Mouse (Mus musculus): ENCODE measurements around the gene Ptpa.

- TF ChIP-seq CTCF (IDR thresholded peaks at IDR 0.05) (no peak), POLR2A (IDR thresholded peaks at IDR 0.05; ENCODE audit: insufficient read depth, low read depth, low read length) (no peak), EP300 (IDR thresholded peaks at IDR 0.05; ENCODE audit: insufficient read depth, low read depth, low read length) (no peak)
These were observed 16.4 kb upstream of the Ptpa start for GRCm38 (mm10) chr2:30399191-30400171.

All from heart, adult 2 months (tissue).